Mouse (Mus musculus): ENCODE results near the gene Rrp36. TPM values are rescaled to one million over a fixed set of nuclear protein-coding genes. Genes with fewer than 3 reads are reported as not detected.

Gene Rrp36
- total RNA-seq, 2 experiments from 2014 or later = 7.9 to 12.6 TPM

DNA sequence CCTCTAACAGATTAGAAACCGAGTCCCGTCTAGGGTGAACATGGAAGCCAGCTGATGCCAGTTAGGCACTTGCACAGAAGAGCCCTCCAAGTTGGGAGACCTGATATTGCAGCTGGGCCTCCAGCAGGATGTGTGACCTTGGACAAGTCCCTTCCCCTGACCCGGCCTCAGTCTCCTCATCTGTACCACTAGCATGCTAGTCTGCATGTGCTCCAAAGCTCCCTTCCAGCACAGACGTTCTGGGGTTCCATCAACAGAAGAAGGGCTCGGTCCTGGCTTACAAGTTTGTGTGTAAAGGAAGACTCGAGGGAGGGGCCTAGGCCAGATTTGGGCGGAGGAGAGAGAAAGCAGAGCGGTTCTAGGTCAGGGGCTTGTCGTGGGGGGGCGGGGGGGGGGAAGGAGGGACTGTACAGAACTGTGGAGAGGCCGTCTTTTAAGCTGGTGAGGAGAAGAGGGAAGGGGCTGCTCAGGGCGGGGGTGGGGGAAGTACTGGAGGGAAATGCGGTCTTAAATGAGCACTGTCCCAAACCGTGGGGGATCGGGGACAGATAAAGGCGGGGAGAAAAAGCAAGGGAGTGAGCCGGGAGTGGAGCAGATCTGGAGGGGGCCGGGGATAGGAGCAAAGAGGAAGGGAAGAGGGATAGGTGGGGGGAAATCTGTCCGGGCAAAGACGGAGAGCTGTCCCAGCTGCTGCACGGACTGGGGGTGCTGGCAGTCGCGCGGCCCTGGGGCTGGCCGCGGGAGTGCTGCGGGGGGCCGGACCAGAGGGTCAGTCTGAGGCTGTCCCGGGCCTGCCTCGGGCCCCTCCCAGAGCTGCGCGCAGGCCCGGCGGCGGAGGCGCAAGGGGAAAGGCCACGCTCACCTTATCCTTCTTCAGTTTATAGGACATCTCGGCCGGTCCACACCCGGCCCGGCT lies 30.1 kb upstream of the Rrp36 start:
- intact Hi-C loops (cut with DNase I) = loop anchor here (10.0 kb wide), 1 partner anchor 149 kb away; the partner anchor contains the start of gene Srf
- no peak for TF ChIP-seq CTCF (IDR thresholded peaks at IDR 0.05)
- H3K27ac ChIP-seq = peak overlapping the region; percentile 92

GRCm38 (mm10) chr17:46702506-46702905 lies 28.4 kb upstream of the Rrp36 start:
- intact Hi-C loops (cut with DNase I) = loop anchor here (10.0 kb wide), 1 partner anchor 148 kb away; the partner anchor contains the start of gene Srf
- H3K27ac ChIP-seq = no peak overlapping the region
- no peak overlapping the region for H3K4me3 ChIP-seq
- DNase-seq = no peak
- TF ChIP-seq CTCF (IDR thresholded peaks at IDR 0.05) = no peak

More for the DNA sequence above, 30.1 kb upstream of the Rrp36 start:
- peak overlapping the region; percentile 74 for H3K4me3 ChIP-seq
- DNase-seq = no peak

GRCm38 (mm10) chr17:46702100-46702499 lies 27.9 kb upstream of the Rrp36 start:
- DNase-seq = no peak
- intact Hi-C loops (cut with DNase I) = loop anchor here (10.0 kb wide), 1 partner anchor 147 kb away; the partner anchor contains the start of gene Srf
- Histone ChIP-seq H3K4me3 (no peak overlapping the region), H3K27ac (no peak overlapping the region)
- no peak for TF ChIP-seq CTCF (IDR thresholded peaks at IDR 0.05)

DNA sequence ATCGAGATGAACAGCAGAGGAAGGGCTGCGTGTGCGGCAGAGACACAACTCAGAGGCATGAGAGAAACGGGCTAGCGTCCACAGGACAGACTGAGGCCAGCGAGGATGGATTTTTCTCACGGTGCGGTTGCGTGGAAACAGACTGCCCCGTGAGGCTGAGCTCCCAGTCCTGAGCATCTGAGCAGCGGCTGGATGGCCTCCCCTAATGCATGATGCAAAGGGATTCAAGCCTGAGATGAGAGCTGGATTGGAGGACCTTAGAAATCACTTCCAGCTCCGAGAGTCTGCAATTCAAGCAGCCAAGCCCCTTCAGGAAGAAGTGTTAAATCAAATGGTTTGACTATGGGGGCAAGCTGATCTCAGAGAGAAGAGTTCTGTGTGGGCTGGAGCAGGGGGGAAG lies 27.3 kb upstream of the Rrp36 start:
- no peak overlapping the region for H3K4me3 ChIP-seq
- intact Hi-C loops (cut with DNase I) = loop anchor here (10.0 kb wide), 1 partner anchor 147 kb away; the partner anchor contains the start of gene Srf
- no peak overlapping the region for H3K27ac ChIP-seq
- TF ChIP-seq CTCF (IDR thresholded peaks at IDR 0.05) = no peak
- no peak for DNase-seq

GRCm38 (mm10) chr17:46699912-46700311 lies 25.8 kb upstream of the Rrp36 start:
- intact Hi-C loops (cut with DNase I) = loop anchor here (10.0 kb wide), 1 partner anchor 145 kb away; the partner anchor contains the start of gene Srf
- no peak for TF ChIP-seq CTCF (IDR thresholded peaks at IDR 0.05)
- no peak for DNase-seq

GRCm38 (mm10) chr17:46699245-46699644 lies 25.1 kb upstream of the Rrp36 start:
- DNase-seq = no peak
- TF ChIP-seq CTCF (IDR thresholded peaks at IDR 0.05) = no peak
- Histone ChIP-seq H3K27ac (no peak overlapping the region), H3K4me3 (no peak overlapping the region)
- intact Hi-C loops (cut with DNase I) = no loop called here

More at GRCm38 (mm10) chr17:46699912-46700311, 25.8 kb upstream of the Rrp36 start:
- Histone ChIP-seq H3K27ac (no peak overlapping the region), H3K4me3 (no peak overlapping the region)

DNA sequence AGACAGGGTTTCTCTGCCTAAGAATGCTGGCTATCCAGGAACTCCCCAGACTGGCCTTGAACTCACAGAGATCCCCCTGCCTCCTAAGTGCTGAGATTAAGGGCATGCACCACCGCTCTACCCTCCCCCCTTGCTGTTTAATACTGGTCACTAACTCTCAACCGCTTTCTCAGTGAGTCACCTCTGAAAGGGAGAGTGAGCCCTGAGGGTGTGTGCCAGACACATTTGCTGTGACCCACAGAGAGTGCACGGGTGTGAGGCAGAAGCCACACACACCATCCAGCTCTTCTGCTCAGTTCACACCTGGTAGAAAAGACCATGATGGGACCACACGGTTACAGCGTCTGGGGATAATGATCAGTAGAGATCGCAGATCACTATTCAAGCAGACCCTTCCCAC lies 24.4 kb upstream of the Rrp36 start:
- intact Hi-C loops (cut with DNase I) = no loop called here
- no peak for TF ChIP-seq CTCF (IDR thresholded peaks at IDR 0.05)
- Histone ChIP-seq H3K4me3 (no peak overlapping the region), H3K27ac (no peak overlapping the region)
- no peak for DNase-seq

DNA sequence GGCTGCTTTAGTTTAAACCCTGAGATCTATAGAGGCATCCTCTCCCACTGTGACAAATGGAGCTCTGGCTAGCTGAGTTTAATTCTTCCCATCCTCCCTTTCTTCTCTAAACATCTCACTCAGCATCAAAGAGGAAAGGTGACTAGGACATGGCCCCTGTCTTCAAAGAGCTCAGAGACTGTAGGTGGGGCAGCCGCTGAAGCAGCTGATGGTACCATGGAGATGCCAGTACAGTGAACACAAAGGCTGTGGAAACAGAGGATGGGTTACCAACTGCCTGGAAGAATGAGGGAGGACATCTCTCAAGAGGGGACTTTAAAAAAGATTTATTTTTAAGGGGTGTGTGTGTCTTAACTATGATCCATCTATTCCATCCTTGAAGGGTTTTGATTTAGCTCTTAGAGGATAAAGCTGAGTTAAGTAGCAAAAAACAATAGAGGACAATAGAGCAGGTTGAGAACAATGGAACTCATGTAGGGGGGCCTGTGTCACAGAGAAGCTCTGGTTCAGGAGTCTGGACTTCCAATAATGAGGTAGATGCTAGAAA lies 20.4 kb upstream of the Rrp36 start:
- no peak for TF ChIP-seq CTCF (IDR thresholded peaks at IDR 0.05)
- H3K27ac ChIP-seq = no peak overlapping the region
- DNase-seq = no peak
- no peak overlapping the region for H3K4me3 ChIP-seq
- intact Hi-C loops (cut with DNase I) = no loop called here

GRCm38 (mm10) chr17:46691390-46691789 lies 17.2 kb upstream of the Rrp36 start:
- no peak for TF ChIP-seq CTCF (IDR thresholded peaks at IDR 0.05)
- intact Hi-C loops (cut with DNase I) = no loop called here
- Histone ChIP-seq H3K27ac (no peak overlapping the region), H3K4me3 (no peak overlapping the region)
- DNase-seq = no peak

DNA sequence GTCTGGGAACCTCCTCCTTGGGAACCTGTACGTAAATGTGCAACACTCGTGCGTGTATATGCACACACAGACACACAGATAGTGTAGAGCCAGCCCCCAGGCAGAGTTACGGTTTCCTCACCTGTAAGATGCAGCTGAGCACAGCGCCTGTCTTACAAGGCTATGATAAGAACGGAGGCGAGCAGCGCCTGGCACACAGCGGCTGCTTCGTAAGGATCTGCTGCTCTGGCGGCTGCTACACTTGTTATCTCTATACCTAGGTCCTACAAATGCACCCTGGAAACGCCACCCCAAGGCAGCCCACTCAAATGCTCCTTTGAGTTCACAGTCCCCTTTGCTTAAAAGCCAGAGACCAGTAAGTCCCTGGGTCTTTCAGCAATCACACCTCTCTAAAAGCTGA lies 16.5 kb upstream of the Rrp36 start:
- no peak for TF ChIP-seq CTCF (IDR thresholded peaks at IDR 0.05)
- no peak for DNase-seq
- Histone ChIP-seq H3K4me3 (no peak overlapping the region), H3K27ac (no peak overlapping the region)
- intact Hi-C loops (cut with DNase I) = no loop called here

GRCm38 (mm10) chr17:46685913-46686312 lies 11.8 kb upstream of the Rrp36 start:
- intact Hi-C loops (cut with DNase I) = no loop called here
- no peak for TF ChIP-seq CTCF (IDR thresholded peaks at IDR 0.05)
- Histone ChIP-seq H3K4me3 (no peak overlapping the region), H3K27ac (no peak overlapping the region)
- no peak for DNase-seq

- intact Hi-C loops (cut with DNase I) = loop anchor here (5.0 kb wide), 1 partner anchor 69 kb away; the partner anchor contains the start of gene Cnpy3
- no peak for TF ChIP-seq CTCF (IDR thresholded peaks at IDR 0.05)
- Histone ChIP-seq H3K27ac (no peak overlapping the region), H3K4me3 (no peak overlapping the region)
- DNase-seq = no peak
Observed at GRCm38 (mm10) chr17:46682654-46683389, 8.7 kb upstream of the Rrp36 start.

Measured in gastrocnemius, adult 2 months (tissue).